Mouse (Mus musculus) neural tube, embryonic 14.5 days (tissue): ENCODE data around the gene Phf11c. TPM values are rescaled to one million over a fixed set of nuclear protein-coding genes. Genes with fewer than 3 reads are reported as not detected.
"Not testable (repeated sequence)": the region's sequence is repeated elsewhere in the genome, so short reads cannot be mapped to it uniquely, and the experiment has no call there.

ENCODE experiments used
- ATAC-seq: fragments of 200-750 bp; cut with Nextera tagmentation; 2 replicates; pipeline ENCODE4 v1.8.0; 2017; ENCODE audit warnings: low read depth, mild to moderate bottlenecking, moderate TSS enrichment, moderate library complexity
- H3K27ac ChIP-seq: fragments of 300-500 bp; sonication (generic); 2 replicates; pipeline ENCODE4 v1.5.1; 2014; ENCODE audit warnings: low read depth, mild to moderate bottlenecking, control low read depth, low read length, moderate library complexity, mixed read lengths
- H3K27me3 ChIP-seq: fragments of 300-500 bp; sonication (generic); 2 replicates; pipeline ENCODE4 v1.6.1; 2014; ENCODE audit warnings: low read length; ENCODE audit not compliant: control insufficient read depth, insufficient read depth
- H3K36me3 ChIP-seq: fragments of 300-500 bp; sonication (generic); 2 replicates; pipeline ENCODE4 v1.6.1; 2014; ENCODE audit warnings: low read length, mixed read lengths; ENCODE audit not compliant: control insufficient read depth, insufficient read depth
- H3K4me1 ChIP-seq: fragments of 300-500 bp; sonication (generic); 2 replicates; pipeline ENCODE4 v1.6.1; 2014; ENCODE audit warnings: low read length; ENCODE audit not compliant: control insufficient read depth, insufficient read depth
- H3K4me2 ChIP-seq: fragments of 300-500 bp; sonication (generic); 2 replicates; pipeline ENCODE4 v1.6.1; 2014; ENCODE audit warnings: mild to moderate bottlenecking, low read depth, low read length, control low read depth
- H3K4me3 ChIP-seq: fragments of 300-500 bp; sonication (generic); 2 replicates; pipeline ENCODE4 v1.5.1; 2014; ENCODE audit warnings: low read depth, low read length, control low read depth, mixed read lengths
- H3K9ac ChIP-seq: fragments of 300-500 bp; sonication (generic); replicated peaks from 2 replicates; pipeline ENCODE4 v1.6.1; 2014; ENCODE audit warnings: low read depth, mild to moderate bottlenecking, control low read depth, low read length, mixed read lengths
- H3K9me3 ChIP-seq: fragments of 300-500 bp; sonication (generic); 2 replicates; pipeline ENCODE4 v1.6.1; 2016; ENCODE audit warnings: low read length; ENCODE audit not compliant: control insufficient read depth
- WGBS: fragments of 180-500 bp; shearing (Covaris S2); extraction: QIAGEN DNeasy Blood & Tissue Kit; methylation state at CpG from one replicate; pipeline ENCODE4 v1.1.7; 2014; 5-methylcytosine and 5-hydroxymethylcytosine counted together
- polyA plus RNA-seq: library from polyadenylated mRNA; unstranded; fragments of >200 nt; fragmentation: Nextera tagmentation; extraction: Ambion mirVana; gene quantifications from 2 replicates; pipeline ENCODE4 v1.2.1, GENCODE M21; 2014

Phf11c gene
- polyA plus RNA-seq, 1 experiment from 2014 or later: 0.31 TPM

- H3K27me3 ChIP-seq, H3K27ac ChIP-seq, H3K36me3 ChIP-seq, H3K9me3 ChIP-seq, H3K4me1 ChIP-seq, H3K9ac ChIP-seq, H3K4me2 ChIP-seq, H3K4me3 ChIP-seq, ATAC-seq: not testable (repeated sequence)
- WGBS: 59% methylated on average over 1 of the region's 1 CpGs
These were observed 54.0 kb downstream of the Phf11c start, which contains the start of gene Phf11b for GRCm38 (mm10) chr14:59341189-59341588. Phf11b (minus strand) TSS chr14:59341351.

- Histone ChIP-seq H3K4me1 (no peaks in the 10 kb centered on the region), H3K9me3 (no peaks in the 10 kb centered on the region), H3K36me3 (no peaks in the 10 kb centered on the region), H3K4me2 (no peak overlapping the region), H3K4me3 (no peak overlapping the region), H3K27ac (no peak overlapping the region), H3K9ac (no peak overlapping the region), H3K27me3 (no peaks in the 10 kb centered on the region)
- ATAC-seq: no peak
- WGBS: 100% methylated on average over 1 of the region's 1 CpGs
These were observed 55.6 kb downstream of the Phf11c start for GRCm38 (mm10) chr14:59339541-59339940.

GRCm38 (mm10) chr14:59336056-59336455 lies 59.1 kb downstream of the Phf11c start:
- ATAC-seq, H3K9ac ChIP-seq, H3K36me3 ChIP-seq, H3K27me3 ChIP-seq, H3K4me1 ChIP-seq, H3K27ac ChIP-seq, H3K4me3 ChIP-seq, H3K9me3 ChIP-seq, H3K4me2 ChIP-seq: not testable (repeated sequence)
- 91% methylated on average over 3 of the region's 3 CpGs for WGBS

Other genes with a start within 250 kb of the Phf11c start
- gene Gm5142, start 216.6 kb downstream of the Phf11c start, polyA plus RNA-seq: not detected in 2 replicates
- 50.1 and 68.7 TPM in 2 replicates for gene Rcbtb1, start 194.2 kb downstream of the Phf11c start, polyA plus RNA-seq
- 0.32 TPM in 1 of 2 replicates, not detected in the other for gene Gm6904, start 135.2 kb downstream of the Phf11c start, polyA plus RNA-seq
- not detected in 2 replicates for gene Phf11a, start 97.9 kb downstream of the Phf11c start, polyA plus RNA-seq
- gene Phf11b, start 54.0 kb downstream of the Phf11c start, polyA plus RNA-seq: not detected in 2 replicates
- 0.13 and 0.36 TPM in 2 replicates for gene Phf11d, start 29.9 kb downstream of the Phf11c start, polyA plus RNA-seq
- gene Setdb2, start 45.5 kb upstream of the Phf11c start, polyA plus RNA-seq: 6.5 and 8.8 TPM in 2 replicates
- 20.3 and 23.8 TPM in 2 replicates for gene Cab39l, start 45.6 kb upstream of the Phf11c start, polyA plus RNA-seq
- gene Cdadc1, start 202.6 kb upstream of the Phf11c start, polyA plus RNA-seq: 38.3 and 40.3 TPM in 2 replicates
- gene Shisa2, start 229.9 kb upstream of the Phf11c start, polyA plus RNA-seq: 4.0 and 4.6 TPM in 2 replicates